Mouse (Mus musculus) central nervous system, embryonic 11.5 days (tissue): ENCODE results near the gene Enpp7. TPM values are rescaled to one million over a fixed set of nuclear protein-coding genes. Genes with fewer than 3 reads are reported as not detected.

Experiments
- polyA plus RNA-seq: library from polyadenylated mRNA; depleted of rRNA; stranded (reverse); fragments of >200 nt; gene quantifications from 2 replicates; pipeline ENCODE4 v1.2.3, GENCODE M21; 2012; rRNA removed

Enpp7 gene
- 0.07 TPM in 1 of 2 replicates, not detected in the other for polyA plus RNA-seq

DNA sequence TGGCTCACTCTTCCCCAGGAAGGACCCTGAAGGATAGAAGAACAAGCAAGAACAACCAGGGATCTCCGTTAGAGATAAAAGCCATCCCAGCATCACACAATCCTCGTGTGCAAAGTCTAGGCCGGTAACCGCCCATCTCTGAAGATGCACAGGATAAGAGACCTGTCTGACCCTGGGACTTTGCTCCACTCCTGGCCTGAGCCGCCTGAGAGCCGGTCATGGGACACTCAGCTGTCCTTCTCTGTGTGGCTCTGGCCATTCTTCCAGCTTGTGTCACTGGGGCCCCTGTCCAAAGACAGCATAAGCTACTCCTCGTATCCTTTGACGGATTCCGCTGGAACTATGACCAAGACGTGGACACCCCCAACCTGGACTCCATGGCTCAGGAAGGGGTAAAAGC lies at the start of gene Enpp7:
Gene Enpp7, plus strand, starts transcription at position 190 of the 400 bp plus-strand sequence.

GRCm38 (mm10) chr11:119022895-119023615 lies 35.1 kb downstream of the Enpp7 start, which contains the start of gene Cbx2:
Gene Cbx2, plus strand, starts transcription at chr11:119022962.

DNA sequence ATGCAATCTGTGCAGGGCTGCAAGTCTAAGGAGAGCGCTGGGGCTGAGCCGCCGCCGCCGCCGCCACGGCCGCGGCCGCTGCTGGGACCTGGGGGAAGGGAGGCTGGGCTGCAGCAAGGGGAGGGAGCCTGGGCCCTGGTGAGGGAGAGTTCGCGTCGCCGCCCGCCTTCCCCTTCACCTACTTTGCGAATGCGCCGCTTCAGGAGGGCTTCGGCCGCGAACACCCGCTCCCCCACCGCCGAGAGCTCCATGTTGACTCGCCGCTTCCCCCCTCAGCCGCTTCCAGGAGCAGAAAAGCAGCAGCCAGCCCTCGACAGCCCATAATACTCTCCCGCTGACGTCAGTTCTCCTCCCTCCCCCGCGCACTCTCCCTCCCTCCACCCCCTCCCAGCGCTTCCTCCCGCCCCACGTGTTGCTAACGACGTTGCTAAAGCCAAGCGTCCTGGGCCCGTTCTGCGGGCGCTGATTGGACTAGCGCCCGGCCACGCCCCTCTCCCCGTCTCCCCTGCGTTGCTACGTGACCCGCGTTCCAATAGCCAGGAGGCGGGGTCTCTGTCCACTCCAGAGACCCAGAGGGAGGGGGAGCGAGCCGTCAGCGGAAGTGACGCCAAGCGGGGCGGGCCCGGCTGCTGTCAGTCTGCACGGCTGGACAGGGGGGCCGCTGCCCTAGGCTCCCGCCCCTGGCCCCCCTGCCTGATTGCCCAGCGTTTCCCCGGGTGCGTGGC lies 52.8 kb downstream of the Enpp7 start, which contains the start of gene Cbx8:
Gene Cbx8, minus strand, starts transcription at position 370 of the 725 bp plus-strand sequence.

Other genes starting within 250 kb of the Enpp7 start
- gene Rbfox3, start 76.6 kb upstream of the Enpp7 start, polyA plus RNA-seq, result 6.8 and 7.0 TPM in 2 replicates
- 55.0 and 68.5 TPM in 2 replicates for gene Cbx2, start 34.8 kb downstream of the Enpp7 start, polyA plus RNA-seq
- 6.4 and 7.3 TPM in 2 replicates for gene Cbx8, start 52.8 kb downstream of the Enpp7 start, polyA plus RNA-seq
- gene Cbx4, start 98.0 kb downstream of the Enpp7 start, polyA plus RNA-seq, result 14.5 and 17.9 TPM in 2 replicates
- 36.8 and 38.2 TPM in 2 replicates for gene Tbc1d16, start 240.3 kb downstream of the Enpp7 start, polyA plus RNA-seq
- gene Ccdc40, start 240.4 kb downstream of the Enpp7 start, polyA plus RNA-seq, result 12.2 and 15.1 TPM in 2 replicates